Mouse (Mus musculus): ENCODE results near the gene Tram2. TPM values are rescaled to one million over a fixed set of nuclear protein-coding genes. Genes with fewer than 3 reads are reported as not detected.

The Tram2 gene
- polyA plus RNA-seq, 1 experiment: 10.7 TPM

GRCm38 (mm10) chr1:21033792-21034119, 45.3 kb downstream of the Tram2 start:
- no peaks in the 10 kb centered on the region for H3K36me3 ChIP-seq (ENCODE audit: control insufficient read depth, insufficient read depth, low read length)
- H3K4me3 ChIP-seq (ENCODE audit: control insufficient read depth, low read depth, low read length): no peak overlapping the region
- TF ChIP-seq CTCF (IDR thresholded peaks at IDR 0.05; ENCODE audit: control insufficient read depth, insufficient read depth, insufficient replicate concordance, low read depth, low read length) (no peak), POLR2A (IDR thresholded peaks at IDR 0.05; ENCODE audit: control insufficient read depth, low read depth, low read length) (no peak)
- H3K27me3 ChIP-seq (ENCODE audit: control insufficient read depth, insufficient read depth, low read length): no peaks in the 10 kb centered on the region
- H3K4me1 ChIP-seq (ENCODE audit: control insufficient read depth, insufficient read depth, low read length): no peaks in the 10 kb centered on the region
- no peak overlapping the region for H3K27ac ChIP-seq (ENCODE audit: control insufficient read depth, insufficient read depth, low read depth, low read length)

- H3K27me3 ChIP-seq (ENCODE audit: control insufficient read depth, insufficient read depth, low read length): no peaks in the 10 kb centered on the region
- TF ChIP-seq POLR2A (IDR thresholded peaks at IDR 0.05; ENCODE audit: control insufficient read depth, low read depth, low read length): no peak
- no peak for TF ChIP-seq CTCF (IDR thresholded peaks at IDR 0.05; ENCODE audit: control insufficient read depth, insufficient read depth, insufficient replicate concordance, low read depth, low read length)
- no peak overlapping the region for H3K27ac ChIP-seq (ENCODE audit: control insufficient read depth, insufficient read depth, low read depth, low read length)
- H3K4me3 ChIP-seq (ENCODE audit: control insufficient read depth, low read depth, low read length): no peak overlapping the region
- no peaks in the 10 kb centered on the region for H3K36me3 ChIP-seq (ENCODE audit: control insufficient read depth, insufficient read depth, low read length)
- no peaks in the 10 kb centered on the region for H3K4me1 ChIP-seq (ENCODE audit: control insufficient read depth, insufficient read depth, low read length)
Measured at GRCm38 (mm10) chr1:21033065-21033791, 45.8 kb downstream of the Tram2 start.

GRCm38 (mm10) chr1:21031650-21032049, 47.4 kb downstream of the Tram2 start:
- H3K36me3 ChIP-seq (ENCODE audit: control insufficient read depth, insufficient read depth, low read length): no peaks in the 10 kb centered on the region
- no peak overlapping the region for H3K27ac ChIP-seq (ENCODE audit: control insufficient read depth, insufficient read depth, low read depth, low read length)
- no peaks in the 10 kb centered on the region for H3K27me3 ChIP-seq (ENCODE audit: control insufficient read depth, insufficient read depth, low read length)
- no peaks in the 10 kb centered on the region for H3K4me1 ChIP-seq (ENCODE audit: control insufficient read depth, insufficient read depth, low read length)
- TF ChIP-seq POLR2A (IDR thresholded peaks at IDR 0.05; ENCODE audit: control insufficient read depth, low read depth, low read length) (no peak), CTCF (IDR thresholded peaks at IDR 0.05; ENCODE audit: control insufficient read depth, insufficient read depth, insufficient replicate concordance, low read depth, low read length) (no peak)
- H3K4me3 ChIP-seq (ENCODE audit: control insufficient read depth, low read depth, low read length): no peak overlapping the region

GRCm38 (mm10) chr1:21029000-21029399, 50.0 kb downstream of the Tram2 start:
- Histone ChIP-seq H3K36me3 (ENCODE audit: control insufficient read depth, insufficient read depth, low read length) (no peaks in the 10 kb centered on the region), H3K27ac (ENCODE audit: control insufficient read depth, insufficient read depth, low read depth, low read length) (no peak overlapping the region), H3K4me1 (ENCODE audit: control insufficient read depth, insufficient read depth, low read length) (no peaks in the 10 kb centered on the region; the same call in 1 of the 2 replicates), H3K27me3 (ENCODE audit: control insufficient read depth, insufficient read depth, low read length) (no peaks in the 10 kb centered on the region), H3K4me3 (ENCODE audit: control insufficient read depth, low read depth, low read length) (no peak overlapping the region)
- TF ChIP-seq POLR2A (IDR thresholded peaks at IDR 0.05; ENCODE audit: control insufficient read depth, low read depth, low read length) (no peak), CTCF (IDR thresholded peaks at IDR 0.05; ENCODE audit: control insufficient read depth, insufficient read depth, insufficient replicate concordance, low read depth, low read length) (no peak)

- H3K27me3 ChIP-seq (ENCODE audit: control insufficient read depth, insufficient read depth, low read length): no peaks in the 10 kb centered on the region
- H3K27ac ChIP-seq (ENCODE audit: control insufficient read depth, insufficient read depth, low read depth, low read length): no peak overlapping the region
Measured at GRCm38 (mm10) chr1:21026534-21026933, 52.5 kb downstream of the Tram2 start.

GRCm38 (mm10) chr1:21025203-21025602, 53.8 kb downstream of the Tram2 start:
- Histone ChIP-seq H3K4me3 (ENCODE audit: control insufficient read depth, low read depth, low read length) (no peak overlapping the region), H3K36me3 (ENCODE audit: control insufficient read depth, insufficient read depth, low read length) (no peaks in the 10 kb centered on the region), H3K27me3 (ENCODE audit: control insufficient read depth, insufficient read depth, low read length) (no peaks in the 10 kb centered on the region), H3K27ac (ENCODE audit: control insufficient read depth, insufficient read depth, low read depth, low read length) (no peak overlapping the region), H3K4me1 (ENCODE audit: control insufficient read depth, insufficient read depth, low read length) (no peaks in the 10 kb centered on the region; the same call in 1 of the 2 replicates)
- TF ChIP-seq CTCF (IDR thresholded peaks at IDR 0.05; ENCODE audit: control insufficient read depth, insufficient read depth, insufficient replicate concordance, low read depth, low read length) (no peak), POLR2A (IDR thresholded peaks at IDR 0.05; ENCODE audit: control insufficient read depth, low read depth, low read length) (no peak)

More at GRCm38 (mm10) chr1:21026534-21026933, 52.5 kb downstream of the Tram2 start:
- H3K4me1 ChIP-seq (ENCODE audit: control insufficient read depth, insufficient read depth, low read length): no peaks in the 10 kb centered on the region; the same call in 1 of the 2 replicates
- H3K4me3 ChIP-seq (ENCODE audit: control insufficient read depth, low read depth, low read length): no peak overlapping the region
- TF ChIP-seq CTCF (IDR thresholded peaks at IDR 0.05; ENCODE audit: control insufficient read depth, insufficient read depth, insufficient replicate concordance, low read depth, low read length) (no peak), POLR2A (IDR thresholded peaks at IDR 0.05; ENCODE audit: control insufficient read depth, low read depth, low read length) (no peak)
- H3K36me3 ChIP-seq (ENCODE audit: control insufficient read depth, insufficient read depth, low read length): no peaks in the 10 kb centered on the region

- no peaks in the 10 kb centered on the region for H3K27me3 ChIP-seq (ENCODE audit: control insufficient read depth, insufficient read depth, low read length)
- H3K36me3 ChIP-seq (ENCODE audit: control insufficient read depth, insufficient read depth, low read length): no peaks in the 10 kb centered on the region
- TF ChIP-seq POLR2A (IDR thresholded peaks at IDR 0.05; ENCODE audit: control insufficient read depth, low read depth, low read length) (no peak), CTCF (IDR thresholded peaks at IDR 0.05; ENCODE audit: control insufficient read depth, insufficient read depth, insufficient replicate concordance, low read depth, low read length) (no peak)
- no peak overlapping the region for H3K4me3 ChIP-seq (ENCODE audit: control insufficient read depth, low read depth, low read length)
- no peak overlapping the region for H3K27ac ChIP-seq (ENCODE audit: control insufficient read depth, insufficient read depth, low read depth, low read length)
- H3K4me1 ChIP-seq (ENCODE audit: control insufficient read depth, insufficient read depth, low read length): no peaks in the 10 kb centered on the region; the same call in 1 of the 2 replicates
Measured at GRCm38 (mm10) chr1:21023101-21023500, 55.9 kb downstream of the Tram2 start.

All from testis, adult 2 months (tissue).